Mouse (Mus musculus) embryo, embryonic 11 days (tissue): ENCODE measurements around the gene Fbxo2.
"Not testable (repeated sequence)": the region's sequence is repeated elsewhere in the genome, so short reads cannot be mapped to it uniquely, and the experiment has no call there.

Experiments
- DNase-seq: peaks from one replicate; pipeline ENCODE4 v3.0.0-alpha.2; 2015

Fbxo2 gene

DNA sequence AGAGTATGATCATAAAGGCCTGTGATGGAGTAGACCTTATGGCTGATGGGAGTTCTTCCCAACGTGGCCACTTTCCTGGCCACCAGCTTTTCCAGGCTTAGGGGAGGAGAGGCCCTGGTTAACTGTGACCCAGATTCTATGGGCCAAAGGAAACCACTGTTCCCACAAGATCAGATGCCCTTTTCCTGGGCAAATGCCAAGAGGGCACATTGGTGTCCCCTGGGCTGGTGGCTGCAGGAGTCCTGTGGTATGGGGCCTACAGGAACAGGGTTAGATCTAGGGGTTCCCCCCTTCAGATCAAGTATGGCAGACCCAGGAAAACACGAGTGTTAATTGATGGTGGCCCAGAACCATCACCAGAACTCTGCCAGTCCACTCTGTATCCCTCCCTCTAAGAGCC, 12.7 kb upstream of the Fbxo2 start:
- DNase-seq = no peak

DNA sequence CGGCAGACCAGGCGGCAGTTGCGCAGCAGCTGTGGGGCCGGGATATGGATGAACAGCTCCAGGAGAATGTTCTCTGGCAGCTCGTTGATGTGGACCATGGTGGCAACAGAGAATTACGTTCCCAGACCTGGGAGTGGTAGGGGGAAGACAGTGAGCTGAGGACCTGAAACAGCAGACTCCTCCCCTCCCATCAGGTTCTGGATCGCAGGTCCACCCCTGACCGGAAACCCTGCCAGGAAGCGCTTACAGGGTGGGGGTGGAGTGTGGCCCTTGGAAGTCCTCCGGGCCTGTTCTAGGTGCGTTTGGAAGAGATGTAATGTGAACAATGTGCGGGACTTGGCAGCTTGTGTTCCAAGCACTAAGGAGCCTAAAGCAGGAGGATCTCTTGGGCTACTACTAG, 10.9 kb upstream of the Fbxo2 start:
- peak; percentile 22 for DNase-seq

- peak; percentile 35 for DNase-seq
Measured at GRCm38 (mm10) chr4:148150242-148150641, 10.2 kb upstream of the Fbxo2 start.

DNA sequence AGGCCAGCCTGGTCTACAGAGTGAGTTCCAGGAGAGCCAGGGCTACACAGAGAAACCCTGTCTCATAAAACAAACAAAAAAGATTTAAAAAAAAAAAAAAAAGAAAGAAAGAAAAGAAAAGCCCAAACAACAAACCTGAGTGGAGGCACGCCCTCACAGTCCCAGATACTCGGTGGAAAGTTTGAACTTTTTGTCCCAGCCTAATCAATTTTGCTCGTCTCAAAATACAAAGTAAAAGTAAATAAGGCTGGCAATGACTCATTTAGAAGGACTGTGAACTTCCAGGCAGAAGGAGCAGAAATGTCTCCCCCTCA, 9.5 kb upstream of the Fbxo2 start:
- DNase-seq = no peak

DNA sequence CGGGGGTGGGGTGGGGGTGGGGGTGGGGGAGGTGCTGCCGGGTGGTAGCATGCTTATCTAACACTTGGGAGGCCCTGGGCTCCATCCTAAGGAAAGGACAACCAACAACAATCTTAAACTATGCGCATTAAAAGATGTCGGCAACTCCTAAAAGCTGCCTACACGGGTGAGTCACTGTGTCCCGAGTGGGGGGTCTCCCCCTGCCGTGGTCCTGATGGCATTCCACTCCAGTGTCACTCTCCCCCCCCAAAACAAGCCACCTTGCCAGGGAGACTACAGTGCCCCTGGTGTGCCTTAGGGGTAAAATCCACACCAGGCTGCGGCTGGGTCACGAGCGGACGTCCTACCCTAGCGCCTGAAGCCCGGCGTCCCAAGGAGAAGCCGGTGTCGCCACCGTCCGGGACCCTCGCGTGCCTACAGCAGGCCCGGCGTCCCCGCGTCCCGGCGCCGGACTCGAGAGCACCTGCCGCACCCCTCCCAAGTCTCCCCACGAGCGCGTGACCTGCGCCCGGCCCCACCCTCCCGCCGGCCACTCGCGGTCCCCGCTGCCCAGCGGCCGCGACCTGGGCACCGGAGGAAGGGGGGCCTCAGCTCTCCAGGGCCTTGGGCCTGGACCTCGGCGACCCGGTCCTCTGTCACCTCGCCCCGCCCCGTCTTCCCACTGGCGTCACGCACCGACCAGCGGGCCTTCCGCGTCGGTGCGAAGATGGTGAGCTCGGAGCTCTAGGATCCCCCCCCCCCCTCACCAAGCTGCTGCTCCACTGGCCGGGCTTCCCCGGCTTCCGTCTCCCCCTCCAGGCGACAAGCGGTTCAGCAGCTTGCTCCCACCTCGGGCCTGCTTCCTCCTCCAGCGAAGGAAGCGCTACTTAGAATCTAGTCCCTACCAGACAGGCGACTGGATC, 8.9 kb upstream of the Fbxo2 start, which contains the start of gene Fbxo6:
Fbxo6 (minus strand) TSS at position 874 of the 902 bp plus-strand sequence.
- DNase-seq = peak; percentile 93

DNA sequence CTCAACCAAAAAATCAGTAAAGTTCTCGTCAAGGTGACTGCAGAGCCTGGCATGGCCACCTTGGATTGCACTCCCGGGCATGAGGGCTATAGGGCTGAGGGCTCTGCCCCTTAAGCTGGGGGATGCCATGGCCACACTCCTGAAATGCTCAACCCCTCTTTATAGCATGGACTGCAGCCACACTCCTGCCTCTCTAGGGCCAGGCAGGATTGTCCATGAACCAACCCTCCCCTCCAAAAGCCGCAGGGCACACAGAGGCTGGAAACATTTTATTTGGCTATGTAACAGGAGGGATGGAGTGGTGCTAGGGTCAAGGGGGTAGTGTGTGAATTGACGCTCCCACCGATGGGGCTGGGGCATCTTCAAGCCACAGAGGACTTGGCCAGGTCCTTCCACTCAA, 7.9 kb upstream of the Fbxo2 start:
- DNase-seq = no peak

- DNase-seq = no peak
Measured at GRCm38 (mm10) chr4:148154006-148154405, 6.4 kb upstream of the Fbxo2 start.

GRCm38 (mm10) chr4:148154982-148155381, 5.4 kb upstream of the Fbxo2 start:
- peak; percentile 67 for DNase-seq

GRCm38 (mm10) chr4:148158436-148159348, 1.7 kb upstream of the Fbxo2 start:
- DNase-seq = peak; percentile 64

GRCm38 (mm10) chr4:148159544-148160435, 631 bp upstream of the Fbxo2 start:
- peak; percentile 95 for DNase-seq

- peak; percentile 88 for DNase-seq
Measured at GRCm38 (mm10) chr4:148164002-148164439, 3.6 kb downstream of the Fbxo2 start.

DNA sequence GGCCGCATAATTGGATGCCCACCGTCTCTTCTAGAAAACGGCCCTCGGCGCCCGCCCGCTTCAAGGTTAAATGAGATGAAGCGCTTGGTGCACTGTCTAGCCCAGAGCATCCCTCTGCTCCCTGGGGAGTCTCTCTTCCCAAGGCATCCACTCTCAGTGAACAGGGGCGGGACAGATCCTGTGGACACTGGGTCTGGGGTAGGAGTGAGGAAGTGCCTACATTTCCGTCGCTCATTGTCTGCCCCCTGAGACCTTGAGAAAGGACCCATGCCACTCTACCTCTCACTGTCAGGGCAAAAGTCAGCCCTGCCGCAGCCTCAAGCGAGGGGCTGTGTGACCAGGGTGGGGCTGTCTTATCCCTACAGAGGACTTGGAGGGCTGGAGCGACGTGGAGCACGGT, 4.0 kb downstream of the Fbxo2 start:
- DNase-seq = no peak

DNA sequence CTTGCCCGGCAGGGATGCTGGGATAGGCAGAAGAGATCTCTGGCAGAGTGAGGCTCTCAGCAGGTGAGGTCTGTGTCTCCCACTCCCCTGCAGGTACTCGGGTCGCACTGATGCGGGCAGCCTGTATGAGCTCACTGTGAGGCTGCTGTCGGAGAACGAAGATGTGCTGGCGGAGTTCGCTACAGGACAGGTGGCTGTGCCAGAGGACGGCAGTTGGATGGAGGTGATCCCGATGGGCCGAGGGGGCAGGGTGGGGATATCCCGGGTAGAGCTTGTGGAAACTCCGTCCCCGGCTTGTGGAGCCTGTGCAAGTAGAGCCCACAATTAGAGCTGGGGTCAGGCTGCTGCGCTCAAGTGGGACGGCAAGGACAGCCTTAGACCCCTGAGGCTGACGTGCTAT, 5.1 kb downstream of the Fbxo2 start:
- DNase-seq = no peak

DNA sequence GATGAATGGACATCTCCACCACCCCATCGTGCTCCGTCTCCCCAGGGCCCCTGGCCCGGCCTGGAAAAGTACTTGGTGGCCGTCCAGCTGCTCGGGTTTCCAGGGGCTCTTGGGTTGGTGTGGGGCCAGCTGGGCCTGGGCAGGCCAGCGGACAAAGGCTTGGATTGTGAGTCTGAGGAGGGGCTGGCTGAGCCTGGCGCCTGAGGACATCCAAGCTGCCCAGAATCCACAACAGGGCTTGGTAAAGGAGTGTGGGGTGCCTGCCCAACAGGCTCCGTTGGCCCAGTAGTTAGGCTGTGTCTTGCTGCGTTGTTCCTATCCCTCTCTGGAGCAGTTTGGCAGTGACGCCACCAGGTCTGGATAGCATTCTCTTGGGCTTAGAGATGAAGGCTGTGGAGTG, 6.0 kb downstream of the Fbxo2 start:
- DNase-seq = no peak

DNA sequence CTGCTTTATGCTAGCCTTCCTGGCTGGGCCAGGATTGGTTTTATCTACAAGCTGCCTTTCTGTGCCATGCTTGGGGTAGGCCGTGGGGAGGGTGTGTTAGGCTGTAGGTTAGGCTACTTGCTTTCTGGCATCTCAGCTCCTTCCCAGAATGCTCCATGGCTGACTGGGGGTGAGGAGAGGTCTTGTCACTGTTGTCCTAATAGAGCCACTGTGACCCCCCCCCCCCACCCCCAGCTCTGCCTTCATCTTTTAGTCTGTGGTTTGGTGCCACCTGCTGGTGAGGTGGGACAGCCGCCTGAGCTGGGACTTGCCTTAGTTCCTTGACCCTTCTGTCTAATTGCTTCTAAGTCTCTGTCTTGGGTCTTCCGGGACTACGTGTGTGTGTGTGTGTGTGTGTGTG, 6.6 kb downstream of the Fbxo2 start:
- peak; percentile 79 for DNase-seq

GRCm38 (mm10) chr4:148168287-148168686, 7.9 kb downstream of the Fbxo2 start:
- DNase-seq = peak; percentile 70

DNA sequence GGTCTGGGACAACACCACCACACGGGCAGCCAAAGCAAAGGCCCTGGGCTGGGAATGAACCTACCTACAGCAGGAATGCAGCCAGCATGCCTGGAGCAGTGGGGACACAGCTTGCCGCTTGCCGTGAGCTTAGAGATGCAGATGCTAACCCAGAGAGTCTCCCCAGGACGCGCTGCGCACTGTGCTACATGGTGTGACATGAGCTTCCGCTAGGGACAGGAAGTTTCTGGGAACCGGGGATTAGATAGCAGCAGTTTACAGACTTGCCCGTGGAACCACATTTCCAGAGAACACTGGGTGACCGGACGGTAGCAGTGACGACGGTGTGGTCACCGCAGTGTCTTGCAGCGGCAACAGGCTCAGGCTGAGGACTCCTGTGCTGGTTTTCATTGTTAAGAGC, 9.2 kb downstream of the Fbxo2 start:
- DNase-seq = no peak

GRCm38 (mm10) chr4:148170842-148171241, 10.4 kb downstream of the Fbxo2 start:
- DNase-seq = peak; percentile 68

DNA sequence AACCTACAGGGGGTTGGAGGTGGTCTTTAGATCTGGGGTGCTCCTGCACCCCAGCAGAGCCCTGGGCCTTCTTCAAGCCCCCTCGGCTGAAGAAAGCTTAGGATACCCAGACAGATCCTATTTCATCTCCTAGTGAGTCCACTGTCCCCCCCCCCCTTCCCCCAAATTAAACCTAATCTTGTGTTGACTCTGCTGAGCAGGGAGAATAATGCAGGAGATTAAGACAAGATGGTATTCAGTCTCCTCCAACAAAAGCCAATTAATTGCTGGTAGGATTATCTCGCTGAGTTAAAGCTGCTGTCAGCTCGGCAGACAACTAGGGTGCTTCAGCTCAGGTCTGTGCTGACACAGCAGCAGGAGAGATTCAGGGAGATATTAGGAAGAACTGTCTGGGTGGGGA, 10.8 kb downstream of the Fbxo2 start:
- DNase-seq = no peak

GRCm38 (mm10) chr4:148173811-148174494, 13.5 kb downstream of the Fbxo2 start:
- DNase-seq = peak; percentile 58

- DNase-seq = no peak
Measured at GRCm38 (mm10) chr4:148174495-148174862, 14.1 kb downstream of the Fbxo2 start.

DNA sequence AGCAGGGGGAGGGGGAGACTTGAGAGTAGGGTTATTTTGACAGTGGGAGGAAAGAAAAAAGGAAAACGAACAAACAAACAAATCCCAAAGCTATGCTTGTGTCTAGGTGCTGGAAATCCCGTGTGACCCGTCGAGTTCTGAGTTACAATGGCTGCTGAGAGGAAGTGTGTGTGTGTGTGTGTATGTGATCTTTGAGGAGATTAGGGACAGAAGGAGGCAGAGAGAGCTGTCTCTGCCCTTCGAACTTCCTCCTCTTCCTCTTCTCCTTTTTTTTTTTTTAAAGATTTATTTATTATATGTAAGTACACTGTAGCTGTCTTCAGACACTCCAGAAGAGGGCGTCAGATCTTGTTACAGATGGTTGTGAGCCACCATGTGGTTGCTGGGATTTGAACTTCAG, 16.2 kb downstream of the Fbxo2 start:
- not testable (repeated sequence) for DNase-seq
